Mouse (Mus musculus) ES-Bruce4 (cell line): ENCODE data around the gene Cand1. TPM values are rescaled to one million over a fixed set of nuclear protein-coding genes. Genes with fewer than 3 reads are reported as not detected.

ENCODE experiments used
- H3K27ac ChIP-seq: 2 replicates; pipeline ENCODE4 v1.5.1; 2012; ENCODE audit warnings: low read length, inconsistent platforms; ENCODE audit not compliant: insufficient read depth
- H3K27me3 ChIP-seq: 2 replicates; pipeline ENCODE4 v1.6.1; 2012; ENCODE audit warnings: mild to moderate bottlenecking, low read length, inconsistent platforms; ENCODE audit not compliant: control insufficient read depth, poor library complexity, insufficient read depth, severe bottlenecking
- H3K36me3 ChIP-seq: 2 replicates; pipeline ENCODE4 v1.6.1; 2012; ENCODE audit warnings: inconsistent platforms, mild to moderate bottlenecking, low read length, moderate library complexity; ENCODE audit not compliant: control insufficient read depth, poor library complexity, insufficient read depth, severe bottlenecking
- H3K4me1 ChIP-seq: one replicate; pipeline ENCODE4 v1.8.1; 2011; ENCODE audit warnings: low read length; ENCODE audit not compliant: control insufficient read depth, insufficient read depth
- H3K4me3 ChIP-seq: 2 replicates; pipeline ENCODE4 v1.5.1; 2011; ENCODE audit warnings: low read depth, mild to moderate bottlenecking, low read length
- H3K9ac ChIP-seq: 2 replicates; pipeline ENCODE4 v1.6.1; 2012; ENCODE audit warnings: low read depth, mild to moderate bottlenecking, inconsistent platforms; ENCODE audit not compliant: poor library complexity, severe bottlenecking
- H3K9me3 ChIP-seq: replicated peaks from 2 replicates; pipeline ENCODE4 v1.6.1; 2012; ENCODE audit warnings: mild to moderate bottlenecking, low read length, inconsistent platforms; ENCODE audit not compliant: control insufficient read depth, poor library complexity, insufficient read depth, severe bottlenecking
- CTCF ChIP-seq: IDR thresholded peaks from one replicate; pipeline ENCODE4 v1.8.1; 2011; ENCODE audit warnings: low read depth, low read length
- EP300 ChIP-seq: IDR thresholded peaks from 2 replicates; pipeline ENCODE4 v1.6.1; 2011; ENCODE audit warnings: low read depth, low read length; ENCODE audit not compliant: insufficient read depth
- POLR2A ChIP-seq: IDR thresholded peaks from one replicate; pipeline ENCODE4 v1.8.1; 2011; ENCODE audit warnings: low read length; ENCODE audit not compliant: insufficient read depth
- polyA plus RNA-seq: library from polyadenylated mRNA; stranded (reverse); fragments of >200 nt; gene quantifications from 2 replicates; pipeline ENCODE4 v1.2.4, GENCODE M21; 2011; ENCODE audit warnings: low read depth; ENCODE audit not compliant: missing spikeins, insufficient read depth, insufficient read length

Cand1 gene
- polyA plus RNA-seq, 1 experiment: 170 TPM

GRCm38 (mm10) chr10:119205229-119205628 lies 34.6 kb downstream of the Cand1 start:
- no peaks in the 10 kb centered on the region for H3K9me3 ChIP-seq
- H3K27ac ChIP-seq: no peak overlapping the region
- H3K27me3 ChIP-seq: no peaks in the 10 kb centered on the region
- no peak overlapping the region for H3K9ac ChIP-seq
- H3K4me1 ChIP-seq: peaks cover 2% of the 10 kb centered on the region
- no peak overlapping the region for H3K4me3 ChIP-seq
- H3K36me3 ChIP-seq: peaks cover 50% of the 10 kb centered on the region
- TF ChIP-seq EP300 (no peak), POLR2A (no peak), CTCF (no peak)

DNA sequence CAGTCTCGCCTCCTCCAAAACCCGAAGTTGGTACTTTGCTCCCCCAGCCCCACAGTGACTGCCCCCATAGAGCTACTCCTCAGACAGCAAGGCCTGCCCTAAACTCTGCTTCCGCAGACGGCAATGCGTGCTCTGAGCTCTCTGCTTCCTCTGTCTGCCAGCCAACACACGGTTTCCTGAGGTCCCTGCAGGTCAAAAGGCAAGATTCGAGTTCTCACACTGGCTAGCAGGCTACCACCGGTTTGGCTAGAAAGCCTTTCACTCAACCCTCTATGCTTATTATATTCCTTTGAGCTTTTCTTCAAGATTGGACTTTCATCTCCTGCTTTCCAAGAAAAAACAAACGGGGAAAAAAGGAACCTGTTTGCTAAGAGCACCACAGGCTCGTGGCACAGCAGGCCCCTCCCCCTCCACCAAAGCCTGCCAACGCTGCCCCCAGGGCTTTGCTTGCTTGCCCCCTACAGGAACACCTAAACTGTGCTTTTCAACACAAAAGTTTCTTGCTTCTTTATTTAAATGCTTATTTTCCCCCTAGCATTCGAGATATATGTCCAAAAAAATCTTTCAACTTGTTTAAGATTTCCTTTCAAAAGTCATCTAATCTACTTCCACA lies 35.4 kb downstream of the Cand1 start:
- Histone ChIP-seq H3K9ac (no peak overlapping the region), H3K4me1 (peaks cover 2% of the 10 kb centered on the region), H3K9me3 (no peaks in the 10 kb centered on the region), H3K36me3 (peaks cover 47% of the 10 kb centered on the region), H3K27ac (no peak overlapping the region), H3K27me3 (no peaks in the 10 kb centered on the region), H3K4me3 (no peak overlapping the region)
- no peak for TF ChIP-seq EP300
- no peak for TF ChIP-seq POLR2A
- no peak for TF ChIP-seq CTCF

- TF ChIP-seq POLR2A: no peak
- TF ChIP-seq EP300: no peak
- TF ChIP-seq CTCF: no peak
- H3K27ac ChIP-seq: no peak overlapping the region
- no peak overlapping the region for H3K9ac ChIP-seq
- no peak overlapping the region for H3K4me3 ChIP-seq
- peaks cover 2% of the 10 kb centered on the region for H3K4me1 ChIP-seq
- no peaks in the 10 kb centered on the region for H3K27me3 ChIP-seq
- peaks cover 23% of the 10 kb centered on the region for H3K36me3 ChIP-seq
- no peaks in the 10 kb centered on the region for H3K9me3 ChIP-seq
Measured at GRCm38 (mm10) chr10:119199864-119200263, 40.0 kb downstream of the Cand1 start.

DNA sequence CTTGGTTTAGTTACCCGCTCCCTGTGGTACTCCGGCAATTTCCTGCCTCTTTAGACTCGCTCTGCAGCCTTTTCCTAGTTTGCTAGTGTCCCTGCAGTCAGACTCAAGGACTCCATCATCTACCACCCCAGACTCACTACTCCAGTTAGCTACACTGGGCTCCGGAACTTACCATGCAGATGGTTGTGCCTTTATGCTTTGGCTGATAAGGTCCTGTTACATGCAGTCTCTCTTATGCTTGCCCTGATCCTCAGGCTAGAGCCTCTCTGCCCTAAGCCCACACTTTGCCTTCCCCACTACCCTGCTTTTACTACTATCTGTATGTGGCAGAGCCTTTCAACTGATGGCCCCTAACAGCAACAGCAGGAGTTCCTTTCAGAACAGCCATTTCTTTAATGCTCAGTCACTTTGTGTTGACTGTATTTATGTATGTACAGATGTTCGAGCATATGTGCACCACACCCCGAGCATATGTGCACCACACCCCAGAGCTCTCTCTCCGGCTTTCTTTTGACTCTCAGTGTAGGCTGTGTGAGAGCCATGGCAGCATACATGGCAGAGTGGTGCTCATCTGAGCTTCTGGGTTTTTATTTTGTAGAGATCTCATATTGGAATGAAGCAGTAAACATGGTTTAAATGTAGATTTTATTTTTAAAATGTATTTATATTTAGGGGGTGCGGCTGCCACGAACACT lies 41.5 kb downstream of the Cand1 start:
- TF ChIP-seq EP300 (no peak), POLR2A (no peak), CTCF (no peak)
- Histone ChIP-seq H3K9ac (no peak overlapping the region), H3K9me3 (no peaks in the 10 kb centered on the region), H3K36me3 (peaks cover 17% of the 10 kb centered on the region), H3K4me1 (peaks cover 2% of the 10 kb centered on the region), H3K27ac (no peak overlapping the region), H3K4me3 (no peak overlapping the region), H3K27me3 (no peaks in the 10 kb centered on the region)

GRCm38 (mm10) chr10:119197621-119198150 lies 42.2 kb downstream of the Cand1 start:
- Histone ChIP-seq H3K4me1 (peaks cover 2% of the 10 kb centered on the region), H3K27me3 (no peaks in the 10 kb centered on the region), H3K9ac (no peak overlapping the region), H3K9me3 (no peaks in the 10 kb centered on the region), H3K36me3 (peaks cover 12% of the 10 kb centered on the region), H3K27ac (no peak overlapping the region), H3K4me3 (no peak overlapping the region)
- TF ChIP-seq CTCF (no peak), EP300 (no peak)

- Histone ChIP-seq H3K4me1 (no peaks in the 10 kb centered on the region), H3K4me3 (no peak overlapping the region), H3K36me3 (no peaks in the 10 kb centered on the region), H3K9me3 (no peaks in the 10 kb centered on the region), H3K27me3 (no peaks in the 10 kb centered on the region), H3K27ac (no peak overlapping the region), H3K9ac (no peak overlapping the region)
- TF ChIP-seq CTCF (no peak), POLR2A (no peak), EP300 (no peak)
Measured at GRCm38 (mm10) chr10:119192598-119193372, 47.1 kb downstream of the Cand1 start.
